Mouse (Mus musculus): Measurements from ENCODE around the gene Zfp354b.
A peak's percentile ranks its signal among the peaks of the same experiment; 100 is the strongest.

The Zfp354b gene

GRCm38 (mm10) chr11:50931451-50931866 is at the start of gene Zfp354b:
Zfp354b (minus strand) TSS chr11:50931633.
- DNase-seq (ENCODE audit: low read depth, low spot score), result peak; percentile 87

- peak; percentile 7 for DNase-seq (ENCODE audit: low read depth, low spot score)
Measured at GRCm38 (mm10) chr11:50977216-50977615, 45.8 kb upstream of the Zfp354b start.

DNA sequence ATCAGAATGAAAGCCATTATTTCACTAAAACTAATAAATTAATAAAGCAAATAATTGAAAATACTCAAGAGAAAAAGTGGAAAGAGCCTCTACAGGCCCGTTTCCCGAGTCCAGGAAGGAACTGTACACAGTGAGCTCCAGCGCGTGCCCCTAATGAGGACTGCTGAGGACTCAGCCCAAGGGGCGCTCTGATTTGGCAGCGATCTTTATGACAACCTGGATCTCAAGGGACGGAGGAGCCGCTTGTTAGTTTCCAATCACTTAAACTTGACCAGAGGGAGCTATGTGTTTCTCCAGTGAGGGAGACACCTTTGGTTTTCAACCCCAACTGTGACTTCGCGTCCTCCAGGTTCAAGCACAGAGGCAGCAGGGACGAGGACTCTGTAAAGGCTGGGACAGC is 34.8 kb upstream of the Zfp354b start, which contains the start of gene Olfr1378:
Olfr1378 (plus strand) TSS at position 301 of the 400 bp plus-strand sequence.
- no peak for DNase-seq (ENCODE audit: low read depth, low spot score)

GRCm38 (mm10) chr11:50964886-50965285 is 33.5 kb upstream of the Zfp354b start:
- DNase-seq (ENCODE audit: low read depth, low spot score), result no peak

- DNase-seq (ENCODE audit: low read depth, low spot score), result no peak
Measured at GRCm38 (mm10) chr11:50953665-50954064, 22.2 kb upstream of the Zfp354b start, which contains the start of gene Prop1. Prop1 (minus strand) TSS chr11:50953765.

DNA sequence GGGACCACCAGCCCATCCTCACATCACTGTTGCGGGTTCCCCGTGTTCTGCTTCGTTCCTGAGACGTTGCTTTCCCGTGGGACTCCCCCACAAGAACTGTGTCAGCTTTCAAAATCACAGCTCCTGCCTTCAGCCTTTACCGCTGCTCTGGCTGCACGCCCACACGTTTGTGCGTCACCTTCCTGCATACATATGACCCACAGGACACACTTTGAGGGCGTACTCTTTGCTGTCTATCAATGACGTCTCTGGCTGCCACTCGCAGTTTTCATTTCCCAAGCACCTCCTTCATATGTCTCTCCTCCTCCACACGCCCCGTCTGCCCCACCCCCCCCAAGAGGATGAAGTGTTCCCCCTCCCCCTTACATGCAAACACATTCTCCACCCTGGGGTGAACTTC is 20.9 kb upstream of the Zfp354b start:
- DNase-seq (ENCODE audit: low read depth, low spot score), result no peak

DNA sequence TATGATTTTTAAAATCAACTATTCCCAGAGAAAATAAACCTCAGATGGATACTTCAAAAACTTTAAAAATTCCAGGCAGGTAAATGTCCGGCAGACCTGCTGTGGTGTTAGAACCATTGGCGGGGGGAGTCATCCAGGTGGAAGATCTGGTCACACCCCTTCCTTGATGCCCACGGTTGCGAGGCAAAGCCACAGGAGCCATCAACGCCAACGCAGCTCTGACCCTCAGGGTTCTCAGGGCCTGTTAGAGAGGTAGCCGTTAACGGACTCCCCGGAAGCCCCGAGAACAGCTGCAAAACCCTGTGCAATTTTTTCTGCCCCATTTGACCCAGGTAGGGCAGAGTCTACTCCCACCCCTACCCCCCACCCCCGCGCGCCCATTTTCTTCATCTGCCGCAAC is 12.1 kb upstream of the Zfp354b start, which contains the start of gene 4933414I15Rik:
4933414I15Rik (minus strand) TSS at position 260 of the 400 bp plus-strand sequence.
- no peak for DNase-seq (ENCODE audit: low read depth, low spot score)

DNA sequence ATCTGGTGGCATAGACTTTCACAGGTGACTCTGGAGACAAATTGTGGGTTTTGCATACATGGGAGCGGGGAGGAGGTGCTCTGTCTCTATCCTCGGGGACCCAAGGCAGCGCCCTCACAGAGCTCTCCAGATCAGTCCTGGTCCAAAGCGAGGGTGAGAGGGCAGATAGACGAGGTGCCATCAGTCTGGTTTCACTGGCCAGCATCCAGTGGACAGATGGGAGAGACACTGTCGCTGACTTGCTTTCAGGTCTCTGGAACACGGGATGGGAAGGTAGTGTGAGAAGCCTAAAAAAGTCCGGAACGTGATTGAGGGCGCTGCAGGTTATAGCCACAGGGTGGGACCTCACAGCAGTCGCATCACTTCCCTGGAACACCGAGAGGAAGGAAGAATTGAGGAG is 11.0 kb upstream of the Zfp354b start:
- no peak for DNase-seq (ENCODE audit: low read depth, low spot score)

GRCm38 (mm10) chr11:50939621-50940366 is 8.4 kb upstream of the Zfp354b start:
- peak; percentile 74 for DNase-seq (ENCODE audit: low read depth, low spot score)

- no peak for DNase-seq (ENCODE audit: low read depth, low spot score)
Measured at GRCm38 (mm10) chr11:50938435-50938834, 7.0 kb upstream of the Zfp354b start.

- no peak for DNase-seq (ENCODE audit: low read depth, low spot score)
Measured at GRCm38 (mm10) chr11:50932040-50932439, 607 bp upstream of the Zfp354b start.

DNA sequence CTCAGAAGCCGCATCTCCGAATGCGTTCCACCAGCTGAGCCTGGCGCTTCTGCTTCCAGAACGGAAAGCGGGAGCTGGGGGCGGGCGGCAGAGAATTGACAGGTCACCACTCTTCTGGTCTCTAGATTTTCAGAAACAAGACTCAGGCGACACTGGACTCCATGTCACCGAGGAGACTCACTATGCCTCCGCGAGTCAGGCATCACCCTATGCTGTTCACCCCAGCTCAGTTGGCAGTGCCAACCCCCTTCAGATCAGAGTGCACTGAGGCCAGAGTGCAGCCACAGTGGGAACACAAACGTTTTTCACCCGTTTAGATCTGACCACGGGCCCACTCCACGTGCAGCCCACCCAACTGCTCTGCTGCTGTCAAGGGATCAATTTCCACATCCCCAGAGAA is 412 bp downstream of the Zfp354b start:
- DNase-seq (ENCODE audit: low read depth, low spot score), result no peak

- peak; percentile 2 for DNase-seq (ENCODE audit: low read depth, low spot score)
Measured at GRCm38 (mm10) chr11:50930469-50931014, 891 bp downstream of the Zfp354b start.

- peak; percentile 95 for DNase-seq (ENCODE audit: low read depth, low spot score)
Measured at GRCm38 (mm10) chr11:50915671-50916320, 15.6 kb downstream of the Zfp354b start, which contains the start of gene Zfp2. Zfp2 (minus strand) TSS chr11:50916165.

GRCm38 (mm10) chr11:50914461-50914860 is 17.0 kb downstream of the Zfp354b start:
- no peak for DNase-seq (ENCODE audit: low read depth, low spot score)

DNA sequence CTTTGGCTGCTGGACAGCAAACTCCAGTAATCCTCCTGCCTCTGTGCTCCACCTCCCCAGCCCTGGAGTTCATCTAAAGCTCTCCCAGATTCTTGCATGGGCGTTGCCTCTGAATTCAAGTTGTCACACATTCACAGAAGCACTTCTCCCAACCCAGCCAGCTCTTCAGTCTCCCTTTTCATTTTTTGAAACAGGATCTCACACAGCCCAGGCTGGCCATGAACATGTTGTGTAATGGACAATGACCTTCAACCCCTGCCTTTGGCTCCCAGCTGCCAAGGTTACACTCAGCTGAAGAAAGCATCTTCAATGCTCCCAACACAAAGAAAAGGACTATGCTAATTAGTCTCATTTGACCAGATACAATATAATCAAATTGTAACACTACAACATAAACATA is 18.1 kb downstream of the Zfp354b start:
- no peak for DNase-seq (ENCODE audit: low read depth, low spot score)

DNA sequence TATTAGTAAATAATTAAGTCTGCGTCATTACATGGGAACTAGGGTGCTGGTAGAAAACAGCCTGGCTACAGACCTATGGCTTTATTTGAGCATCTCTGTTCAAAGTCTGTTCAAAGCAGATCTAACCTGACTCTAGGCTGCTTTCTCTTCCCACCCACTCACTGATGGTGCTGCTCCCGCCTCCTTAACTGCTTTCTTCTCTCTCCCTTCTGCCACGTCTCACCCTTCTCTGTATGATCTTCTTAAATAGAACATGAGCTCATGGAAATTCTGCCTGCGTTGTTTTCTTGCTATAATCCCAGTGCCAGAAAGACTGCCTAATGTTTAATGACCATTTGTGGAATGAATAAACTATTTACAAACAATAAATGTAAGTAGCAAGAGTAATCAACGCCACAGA is 23.3 kb downstream of the Zfp354b start:
- DNase-seq (ENCODE audit: low read depth, low spot score), result no peak

DNA sequence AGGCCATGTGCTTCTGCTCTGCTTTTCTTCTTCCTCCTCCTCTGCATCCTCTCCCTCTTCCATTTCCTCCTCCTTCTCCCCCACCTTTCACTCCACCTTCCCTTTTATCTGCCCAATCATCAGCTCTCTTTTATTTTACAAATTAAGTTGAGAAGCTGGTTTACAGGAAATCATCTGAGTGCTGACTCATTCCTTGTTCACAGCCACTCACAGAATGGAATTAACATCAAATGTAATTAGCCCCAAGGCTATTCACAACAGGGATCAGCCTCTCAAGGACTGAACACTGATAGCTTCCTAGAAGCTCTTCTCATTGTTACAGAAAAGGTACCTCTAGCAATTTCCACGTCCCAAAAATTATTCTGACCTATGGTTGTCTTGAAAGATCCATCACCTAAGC is 34.1 kb downstream of the Zfp354b start:
- DNase-seq (ENCODE audit: low read depth, low spot score), result no peak

GRCm38 (mm10) chr11:50892441-50892840 is 39.0 kb downstream of the Zfp354b start:
- DNase-seq (ENCODE audit: low read depth, low spot score), result peak; percentile 11

DNA sequence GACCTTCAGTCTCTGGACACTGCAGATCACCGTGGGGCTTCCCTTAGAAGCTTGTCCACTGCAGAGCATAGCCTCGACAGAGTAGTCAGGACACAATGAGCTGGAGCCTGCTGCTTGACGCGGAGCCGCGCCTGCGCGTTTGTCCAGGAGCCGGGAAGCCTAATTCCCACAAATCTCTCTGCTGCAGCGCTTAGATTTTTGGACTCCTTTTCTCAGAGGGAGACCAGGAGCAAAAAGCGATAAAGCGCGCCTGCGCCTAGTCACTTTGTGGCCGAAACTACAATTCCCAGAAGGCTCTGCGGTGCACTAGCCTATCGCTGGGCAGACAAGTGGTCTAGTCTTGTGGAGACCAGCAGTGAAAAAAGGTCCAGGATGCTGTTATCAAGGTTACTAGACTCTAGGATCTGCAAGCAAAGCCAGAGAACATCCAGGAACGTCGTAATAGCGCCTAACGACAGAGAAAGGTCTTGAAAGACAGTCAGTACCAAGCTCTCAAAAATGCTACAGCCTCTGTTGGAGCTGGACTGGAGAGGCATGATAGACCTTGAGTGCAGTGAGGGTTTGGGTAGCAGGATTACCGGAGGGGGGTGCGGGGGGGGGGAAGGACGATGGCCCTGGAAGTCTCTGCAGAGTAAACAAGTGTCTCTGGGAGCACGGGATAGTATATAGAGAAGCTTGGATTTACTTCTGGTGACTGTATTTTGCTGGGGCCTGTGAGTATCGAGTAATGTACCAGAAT is 43.9 kb downstream of the Zfp354b start, which contains the start of gene Zfp454:
Zfp454 (minus strand) TSS at position 262 of the 739 bp plus-strand sequence.
- peak; percentile 95 for DNase-seq (ENCODE audit: low read depth, low spot score)

DNA sequence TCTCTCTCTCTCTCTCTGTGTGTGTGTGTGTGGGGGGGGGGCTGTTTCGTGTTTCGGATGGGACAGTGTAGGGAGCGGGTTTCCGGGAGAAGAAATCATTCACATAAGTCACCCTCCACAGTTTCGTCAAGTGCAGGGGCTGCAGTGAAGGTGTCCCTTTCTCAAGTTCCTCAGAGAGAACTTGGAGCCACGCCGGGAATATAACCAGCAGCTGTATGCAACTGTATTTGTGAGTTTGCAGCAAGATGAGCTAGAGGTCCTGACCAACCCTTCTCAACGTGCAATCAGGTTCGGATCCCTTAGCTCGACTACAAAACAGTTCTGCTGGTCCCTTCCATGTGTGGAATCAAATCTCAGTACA is 44.5 kb downstream of the Zfp354b start:
- no peak for DNase-seq (ENCODE audit: low read depth, low spot score)

Data from mesoderm, embryonic 11.5 days (tissue).